Mouse (Mus musculus) thymus, adult 18-20 months (tissue): ENCODE results near the gene Dnaic1.

ENCODE experiments used
- DNase-seq, 2 experiments: peaks; one replicate each; pipeline ENCODE4 v3.0.0; 2022; ENCODE audit warnings: mixed read lengths in 2 of 2

Dnaic1 gene

GRCm38 (mm10) chr4:41573492-41573891, 3.9 kb downstream of the Dnaic1 start:
- DNase-seq = no peak

- no peak for DNase-seq
Observed at GRCm38 (mm10) chr4:41575914-41576313, 6.3 kb downstream of the Dnaic1 start.

GRCm38 (mm10) chr4:41583353-41583752, 13.8 kb downstream of the Dnaic1 start:
- no peak for DNase-seq

- DNase-seq = no peak
Observed at GRCm38 (mm10) chr4:41602818-41603217, 33.2 kb downstream of the Dnaic1 start.

- DNase-seq = no peak
Observed at GRCm38 (mm10) chr4:41604476-41605396, 35.2 kb downstream of the Dnaic1 start.

GRCm38 (mm10) chr4:41606784-41607183, 37.2 kb downstream of the Dnaic1 start:
- no peak for DNase-seq

GRCm38 (mm10) chr4:41609681-41610593, 40.4 kb downstream of the Dnaic1 start:
- DNase-seq = peak; percentile 10 to 14

- no peak for DNase-seq
Observed at GRCm38 (mm10) chr4:41610594-41610980, 41.0 kb downstream of the Dnaic1 start.

GRCm38 (mm10) chr4:41612166-41612565, 42.6 kb downstream of the Dnaic1 start:
- no peak for DNase-seq

GRCm38 (mm10) chr4:41614156-41614555, 44.6 kb downstream of the Dnaic1 start:
- peak in 1 of 2 experiments; percentile 20 for DNase-seq

- no peak for DNase-seq
Observed at GRCm38 (mm10) chr4:41615661-41616599, 46.4 kb downstream of the Dnaic1 start.

GRCm38 (mm10) chr4:41618916-41619746, 49.6 kb downstream of the Dnaic1 start:
- no peak for DNase-seq

GRCm38 (mm10) chr4:41622071-41622470, 52.5 kb downstream of the Dnaic1 start:
- DNase-seq = no peak

GRCm38 (mm10) chr4:41628202-41628927, 58.8 kb downstream of the Dnaic1 start:
- DNase-seq = no peak

- no peak for DNase-seq
Observed at GRCm38 (mm10) chr4:41630196-41630595, 60.6 kb downstream of the Dnaic1 start.

- DNase-seq = no peak
Observed at GRCm38 (mm10) chr4:41631390-41631789, 61.8 kb downstream of the Dnaic1 start.

GRCm38 (mm10) chr4:41633001-41633400, 63.4 kb downstream of the Dnaic1 start:
- no peak for DNase-seq

GRCm38 (mm10) chr4:41634631-41635030, 65.1 kb downstream of the Dnaic1 start:
- DNase-seq = no peak

GRCm38 (mm10) chr4:41635224-41635623, 65.6 kb downstream of the Dnaic1 start:
- DNase-seq = no peak

- DNase-seq = no peak
Observed at GRCm38 (mm10) chr4:41635906-41636305, 66.3 kb downstream of the Dnaic1 start.

- DNase-seq = no peak
Observed at GRCm38 (mm10) chr4:41636366-41636765, 66.8 kb downstream of the Dnaic1 start.
